Mouse (Mus musculus) spleen, adult 12 weeks (tissue): Measurements from ENCODE around the gene Hcrtr2.

ENCODE experiments used
- DNase-seq: peaks from one replicate; pipeline ENCODE4 v3.0.0; 2022; ENCODE audit warnings: low spot score

Hcrtr2 gene

GRCm38 (mm10) chr9:76323756-76324155, at the start of gene Hcrtr2:
Hcrtr2 (minus strand) TSS chr9:76323856.
- no peak for DNase-seq

GRCm38 (mm10) chr9:76364874-76365273, 41.2 kb upstream of the Hcrtr2 start:
- DNase-seq = no peak

DNA sequence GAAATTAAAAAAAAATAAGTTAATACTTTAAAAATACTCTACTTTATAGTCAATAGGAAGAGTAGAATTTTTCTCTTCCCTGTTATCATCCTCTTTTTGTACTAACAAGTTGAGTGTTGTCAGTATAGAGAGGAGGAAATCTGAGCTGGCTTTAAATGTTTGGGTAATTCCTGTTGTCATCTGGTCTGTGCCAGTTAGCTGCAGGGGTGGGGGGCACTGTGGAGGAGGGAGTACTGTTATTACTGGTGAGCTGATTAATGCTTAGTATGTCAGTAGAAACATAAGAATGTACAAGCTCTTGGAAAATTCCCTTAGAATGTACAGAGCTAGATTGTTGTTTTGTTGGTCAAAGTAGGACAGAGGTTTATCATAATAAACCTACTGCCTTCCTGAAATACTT, 36.7 kb upstream of the Hcrtr2 start:
- DNase-seq = no peak

- DNase-seq = no peak
Observed at GRCm38 (mm10) chr9:76352346-76352745, 28.7 kb upstream of the Hcrtr2 start.

GRCm38 (mm10) chr9:76347298-76347697, 23.6 kb upstream of the Hcrtr2 start:
- no peak for DNase-seq

DNA sequence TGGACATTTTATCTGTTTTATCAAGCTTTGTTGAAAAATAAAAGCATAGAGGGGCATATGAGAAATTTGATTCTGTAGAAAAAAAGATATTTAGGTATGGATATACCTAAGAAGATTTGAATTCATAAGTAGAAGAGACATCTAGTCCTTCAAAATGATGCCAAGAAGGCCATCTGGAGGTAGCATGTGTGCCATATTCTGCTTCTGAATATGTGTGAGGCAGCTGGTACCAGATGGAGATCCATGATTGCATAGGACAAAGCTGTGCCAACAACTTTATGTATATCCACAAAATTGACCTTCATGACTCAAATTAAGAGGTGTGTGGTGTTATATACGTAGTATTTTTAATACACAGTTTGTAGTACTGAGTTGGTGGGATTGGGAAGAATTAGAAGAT, 7.4 kb upstream of the Hcrtr2 start:
- no peak for DNase-seq

DNA sequence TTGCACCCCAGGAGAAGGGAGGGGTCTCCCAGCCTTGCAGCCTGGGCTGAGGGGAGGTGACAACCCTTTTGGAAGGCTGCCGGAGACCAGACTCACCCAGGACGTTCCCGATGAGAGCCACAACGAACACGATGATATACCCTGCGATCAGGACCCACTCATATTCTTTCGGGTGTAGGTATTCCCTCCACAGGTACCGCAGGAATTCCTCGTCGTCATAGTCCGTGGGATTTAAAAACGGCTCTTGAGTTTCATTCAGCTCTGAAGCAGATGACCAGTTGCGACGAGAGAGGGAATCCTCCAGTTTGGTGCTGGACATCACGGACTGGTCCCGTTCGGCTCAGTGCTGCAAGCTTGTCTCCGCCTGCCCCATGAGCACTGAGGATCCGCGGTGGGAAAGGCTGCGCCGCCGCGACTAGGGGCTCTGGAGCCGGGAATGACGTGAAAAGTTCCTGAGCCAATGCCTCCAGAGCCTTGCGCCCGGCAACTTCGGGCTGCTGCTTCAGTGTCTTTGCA, 412 bp downstream of the Hcrtr2 start:
- DNase-seq = no peak

DNA sequence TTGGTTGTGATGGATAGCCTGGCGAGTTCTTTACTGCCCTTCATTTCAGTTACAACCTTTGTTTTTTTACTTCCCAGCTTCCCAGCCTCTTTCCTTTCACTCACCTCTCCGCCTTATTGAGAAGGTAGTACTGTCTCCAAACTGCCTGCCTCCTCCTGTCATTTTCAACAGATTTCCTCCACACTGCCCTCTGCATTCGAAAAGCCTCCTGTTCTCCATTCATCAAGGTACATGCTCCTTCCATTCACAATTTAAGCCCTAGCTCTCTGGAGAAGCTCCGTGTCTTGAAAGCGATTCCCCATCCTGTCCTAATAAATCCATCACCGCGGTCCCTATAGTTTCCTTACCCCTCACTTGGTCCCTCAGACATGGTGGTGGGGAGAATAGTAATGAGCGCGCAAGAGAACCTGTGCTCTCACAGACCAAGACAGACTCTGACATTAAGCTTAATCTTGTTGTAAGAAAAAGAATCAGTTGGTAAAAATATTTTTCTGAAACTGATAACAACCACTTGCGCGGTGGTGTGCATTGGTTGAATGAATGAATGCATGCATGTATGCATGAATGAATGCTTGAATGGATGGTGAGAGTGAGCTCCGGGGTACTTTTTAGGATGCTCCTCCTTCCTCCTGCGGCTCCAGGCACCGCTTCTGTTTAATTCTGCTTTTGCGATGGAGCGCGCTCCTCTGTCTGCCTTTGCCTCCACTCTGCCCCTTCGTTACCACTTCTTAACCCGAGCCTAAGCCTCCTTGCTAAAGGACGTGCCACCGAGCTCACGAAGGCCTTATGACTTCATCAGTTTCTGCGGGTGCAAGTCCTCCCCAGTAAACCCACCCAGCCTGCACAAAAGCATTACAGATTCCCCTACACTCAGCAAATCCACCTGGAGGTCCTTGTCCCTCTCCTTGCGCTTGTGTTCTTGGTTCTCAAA, 1.3 kb downstream of the Hcrtr2 start:
- DNase-seq = no peak

- no peak for DNase-seq
Observed at GRCm38 (mm10) chr9:76321589-76321988, 2.1 kb downstream of the Hcrtr2 start.

DNA sequence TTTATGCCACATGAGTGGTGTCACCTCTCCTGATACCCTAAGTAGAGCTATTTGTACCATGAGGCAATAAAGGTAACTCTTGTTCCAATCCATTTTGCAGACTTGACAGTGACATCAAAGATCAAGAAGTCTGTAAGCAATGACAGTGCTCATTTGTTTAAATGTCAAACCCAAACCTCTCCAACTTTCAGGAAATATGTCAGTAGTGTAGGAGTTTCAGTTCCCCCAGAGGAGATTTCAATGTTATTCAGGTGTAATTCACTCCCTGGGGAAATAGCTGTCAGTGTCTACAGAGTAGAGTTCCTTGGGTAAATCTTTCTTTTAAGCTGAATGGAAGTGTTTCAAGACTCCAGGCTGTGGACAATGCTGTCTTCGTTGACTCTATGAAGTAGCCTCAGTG, 2.9 kb downstream of the Hcrtr2 start:
- DNase-seq = no peak

DNA sequence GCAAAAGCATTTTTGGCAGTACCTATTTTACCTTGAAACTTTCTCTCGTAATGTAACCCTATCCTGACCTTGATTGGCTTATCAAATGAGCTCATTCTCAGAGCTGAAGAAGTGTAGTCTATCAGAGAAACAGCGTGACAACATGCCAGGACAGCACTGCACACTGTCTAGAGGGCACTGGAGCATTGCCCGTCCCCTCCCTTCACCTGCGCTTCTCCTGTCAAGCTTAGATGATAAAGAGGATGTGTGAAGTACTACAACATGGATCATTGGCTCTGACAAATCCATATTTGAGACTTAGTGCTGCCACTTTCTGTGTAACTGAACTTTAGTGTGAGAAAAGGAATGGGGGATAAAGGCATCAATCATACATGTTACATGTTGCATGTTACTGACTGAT, 5.4 kb downstream of the Hcrtr2 start:
- no peak for DNase-seq

GRCm38 (mm10) chr9:76315096-76315495, 8.6 kb downstream of the Hcrtr2 start:
- DNase-seq = no peak

- DNase-seq = no peak
Observed at GRCm38 (mm10) chr9:76313921-76314320, 9.7 kb downstream of the Hcrtr2 start.

DNA sequence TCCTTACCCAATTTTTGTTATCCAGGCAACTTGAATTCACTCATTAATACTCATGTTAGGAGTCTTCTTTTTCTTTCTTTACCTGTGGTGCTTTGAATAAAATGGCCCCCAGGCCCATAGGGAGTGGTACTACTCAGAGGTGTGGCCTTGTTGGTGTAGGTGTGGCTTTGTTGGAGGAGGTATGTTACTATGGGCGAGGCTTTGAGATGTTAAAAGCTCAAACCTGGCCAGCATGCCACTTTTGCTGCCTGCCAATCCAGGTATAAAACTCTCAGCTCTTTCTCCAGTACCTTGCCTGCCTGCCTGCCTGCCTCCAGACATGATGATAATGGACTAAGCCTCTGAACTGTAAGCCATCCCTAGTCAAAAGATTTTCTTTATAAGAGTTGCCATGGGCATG, 11.4 kb downstream of the Hcrtr2 start:
- no peak for DNase-seq

- DNase-seq = no peak
Observed at GRCm38 (mm10) chr9:76291384-76291783, 32.3 kb downstream of the Hcrtr2 start.

DNA sequence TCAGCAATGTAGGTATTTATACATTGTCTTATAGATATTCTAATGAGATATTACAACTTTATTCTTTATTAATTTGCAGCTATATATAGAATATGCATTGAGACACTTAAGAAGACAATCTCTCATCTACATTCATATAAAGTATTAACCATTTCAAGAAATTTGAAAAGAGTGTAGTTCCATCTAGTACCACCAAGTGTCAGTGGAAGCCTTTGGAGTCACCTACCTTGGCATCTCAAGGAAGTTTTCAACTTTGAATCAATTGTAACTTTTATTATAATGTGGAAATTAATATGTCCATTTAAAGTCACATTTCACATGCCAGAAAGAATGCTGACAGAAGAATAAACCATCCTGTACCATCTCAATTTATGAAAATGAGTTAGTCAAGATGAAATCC, 52.8 kb downstream of the Hcrtr2 start:
- no peak for DNase-seq

- DNase-seq = no peak
Observed at GRCm38 (mm10) chr9:76257731-76258130, 65.9 kb downstream of the Hcrtr2 start.

- DNase-seq = no peak
Observed at GRCm38 (mm10) chr9:76252544-76252943, 71.1 kb downstream of the Hcrtr2 start.

DNA sequence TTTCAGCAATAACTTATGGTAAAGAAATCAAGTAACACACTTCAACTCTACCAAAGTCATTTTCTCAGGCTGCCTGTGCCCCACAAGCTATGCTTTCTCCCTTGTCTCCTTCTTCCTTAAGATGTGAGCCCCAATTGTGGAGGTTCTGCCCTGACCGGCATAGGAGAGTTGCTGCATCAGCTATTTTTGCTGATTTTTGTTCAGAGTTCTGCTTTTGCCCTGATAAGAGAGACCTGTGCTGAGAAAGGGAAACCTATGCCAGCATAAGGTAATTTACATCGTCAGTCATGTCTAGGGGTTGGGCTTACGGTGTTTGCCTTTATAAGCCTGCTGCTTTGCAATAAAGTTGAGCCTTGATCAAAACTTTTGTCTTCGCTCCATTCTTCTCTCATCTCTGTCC, 71.5 kb downstream of the Hcrtr2 start:
- no peak for DNase-seq

- DNase-seq = no peak
Observed at GRCm38 (mm10) chr9:76242322-76242721, 81.3 kb downstream of the Hcrtr2 start.

- DNase-seq = no peak
Observed at GRCm38 (mm10) chr9:76237946-76238345, 85.7 kb downstream of the Hcrtr2 start.

GRCm38 (mm10) chr9:76237243-76237642, 86.4 kb downstream of the Hcrtr2 start:
- DNase-seq = no peak

- DNase-seq = peak; percentile 28
Observed at GRCm38 (mm10) chr9:76236626-76237025, 87.0 kb downstream of the Hcrtr2 start.
